Mouse (Mus musculus): Measurements from ENCODE around the gene Nfatc3. TPM values are rescaled to one million over a fixed set of nuclear protein-coding genes. Genes with fewer than 3 reads are reported as not detected.

Nfatc3 gene
- total RNA-seq, 2 experiments from 2014 or later, result 20.1 to 20.7 TPM

DNA sequence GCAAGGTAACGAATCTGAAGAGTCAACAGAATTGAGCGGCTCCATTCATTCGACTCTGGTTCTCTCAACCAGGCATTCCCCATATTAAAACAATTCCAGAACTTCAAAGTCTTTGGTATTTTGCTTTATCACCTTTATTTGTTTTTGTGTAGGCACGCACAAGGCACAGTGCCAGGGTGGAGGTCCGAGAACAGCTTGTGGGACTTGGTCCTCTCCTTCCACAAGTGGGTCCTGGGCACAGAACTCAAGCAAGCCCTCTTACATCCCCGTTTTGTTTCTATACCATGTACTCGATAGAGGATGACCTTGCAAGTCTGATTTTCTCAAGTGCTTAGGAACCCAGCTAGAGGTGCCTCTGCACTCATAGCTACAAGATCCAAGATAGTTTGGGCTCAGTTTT lies 80.0 kb downstream of the Nfatc3 start:
- intact Hi-C loops (cut with DNase I), result no loop called here
- no peak for DNase-seq

DNA sequence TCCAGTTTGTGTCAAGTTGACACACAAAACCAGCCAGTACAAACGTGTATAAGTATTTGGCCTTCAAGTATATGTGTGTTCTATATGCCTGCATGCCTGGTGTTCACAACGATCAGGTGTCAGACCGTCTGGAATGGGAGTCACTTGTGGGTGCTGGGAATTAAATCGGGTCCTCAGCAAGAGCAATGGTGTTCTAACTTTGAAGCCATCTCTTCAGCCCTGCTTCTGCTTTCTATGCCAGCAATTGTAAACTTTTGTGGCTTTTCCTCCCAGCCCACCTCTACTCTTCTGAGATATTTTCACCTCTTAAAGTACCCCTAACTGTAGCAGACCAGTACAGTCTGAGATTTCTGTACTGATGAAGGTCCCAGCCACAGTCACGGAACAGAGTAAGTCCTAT lies 81.6 kb downstream of the Nfatc3 start:
- no peak for DNase-seq

DNA sequence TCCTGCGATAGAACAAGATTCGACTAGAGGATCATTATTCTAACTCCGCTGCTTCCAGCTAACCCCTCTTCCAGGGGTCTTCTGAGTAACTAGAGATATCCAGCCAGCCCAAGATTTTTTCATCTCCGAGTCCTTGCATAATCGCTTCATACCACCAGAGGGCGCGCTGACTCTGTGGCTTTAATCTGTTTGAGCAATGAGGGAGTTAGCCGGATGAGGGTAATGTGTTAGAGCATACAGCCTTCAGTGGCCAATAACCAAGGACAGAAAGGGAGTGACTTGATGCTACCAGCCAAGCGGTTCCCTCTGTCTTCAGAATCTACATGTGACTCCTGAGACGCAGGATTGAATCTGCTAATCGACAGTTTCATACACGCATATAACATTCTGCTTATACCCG lies 82.1 kb downstream of the Nfatc3 start:
- peak; percentile 85 to 88 for DNase-seq
- intact Hi-C loops (cut with DNase I), result loop anchor here (1.0 to 5.0 kb wide), 5 partner anchors 24 to 272 kb away; partner anchors contain the start of genes Prmt7 and Slc7a6os

More for the DNA sequence above, 81.6 kb downstream of the Nfatc3 start:
- intact Hi-C loops (cut with DNase I), result loop anchor here (1.0 to 5.0 kb wide), 5 partner anchors 25 to 272 kb away; partner anchors contain the start of genes Prmt7 and Slc7a6os

DNA sequence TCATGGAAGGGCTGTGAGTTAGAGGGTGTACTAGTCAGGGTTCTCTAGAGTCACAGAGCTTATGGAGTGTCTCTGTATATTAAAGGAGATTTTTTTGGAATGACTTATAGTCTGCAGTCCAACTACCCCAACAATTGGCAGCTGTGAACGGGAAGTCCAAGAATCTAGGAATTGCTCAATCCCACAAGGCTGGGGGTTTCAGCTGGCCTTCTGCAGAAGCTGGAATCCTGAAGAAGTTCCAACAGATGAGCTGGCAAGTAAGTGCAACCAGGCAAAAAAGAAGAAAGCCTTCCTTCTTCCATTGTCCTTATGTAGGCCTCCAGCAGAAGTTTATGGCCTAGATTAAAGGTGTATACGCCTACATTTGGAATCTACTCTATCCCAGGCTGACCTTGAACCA lies 86.7 kb downstream of the Nfatc3 start:
- DNase-seq, result no peak
- intact Hi-C loops (cut with DNase I), result no loop called here

DNA sequence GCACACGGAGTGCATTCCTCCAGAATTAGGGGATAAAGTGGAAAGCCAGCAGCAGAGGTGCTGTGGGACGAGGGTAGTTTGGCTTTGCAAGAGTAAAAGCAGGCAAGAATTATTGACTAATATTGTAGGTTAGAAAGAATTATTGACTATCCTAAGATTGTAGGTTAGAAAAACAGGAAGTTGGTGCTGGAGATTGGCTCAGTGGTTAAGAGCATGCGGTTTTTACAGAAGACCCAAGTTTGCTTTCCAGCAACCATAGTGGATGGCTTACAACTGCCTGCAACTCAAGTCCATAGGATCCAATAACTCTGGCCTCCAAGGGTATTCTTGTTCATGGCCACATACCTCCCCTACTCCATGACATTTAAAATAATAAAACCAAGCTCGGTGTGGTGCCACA lies 87.4 kb downstream of the Nfatc3 start:
- no peak for DNase-seq
- intact Hi-C loops (cut with DNase I), result no loop called here

DNA sequence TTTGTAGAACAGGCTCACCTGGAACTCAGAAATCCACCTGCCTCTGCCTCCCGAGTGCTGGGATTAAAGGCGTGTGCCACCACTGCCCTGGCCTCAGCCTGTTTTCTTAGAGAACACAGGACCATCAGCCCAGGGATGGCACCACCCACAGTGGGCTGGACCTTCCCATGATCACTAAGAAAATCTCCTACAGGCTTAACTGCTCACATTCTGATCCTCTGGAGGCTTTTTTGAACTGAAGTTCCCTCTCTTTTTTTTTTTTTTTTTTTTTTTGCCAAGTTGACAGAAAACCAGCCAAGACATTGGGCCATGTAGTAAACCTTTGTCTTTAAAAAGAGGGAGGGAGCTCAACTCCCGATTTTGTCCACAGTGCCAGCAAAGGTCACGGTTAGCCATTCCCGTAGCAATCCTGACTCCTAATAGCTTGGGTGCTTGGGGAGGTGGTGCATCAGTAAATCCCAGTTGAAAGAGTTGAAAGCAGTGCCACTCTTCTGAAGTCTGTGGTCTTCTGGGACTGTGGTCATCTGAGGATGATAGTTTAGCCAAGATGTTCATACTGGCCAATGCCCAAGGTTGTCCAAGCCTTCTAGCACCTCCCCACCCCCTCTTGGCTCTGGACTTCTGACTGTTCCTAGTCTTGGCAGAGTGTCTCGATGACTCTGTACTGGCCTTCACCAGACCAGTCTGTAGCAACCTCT lies 89.4 kb downstream of the Nfatc3 start:
- no peak for DNase-seq
- intact Hi-C loops (cut with DNase I), result no loop called here

DNA sequence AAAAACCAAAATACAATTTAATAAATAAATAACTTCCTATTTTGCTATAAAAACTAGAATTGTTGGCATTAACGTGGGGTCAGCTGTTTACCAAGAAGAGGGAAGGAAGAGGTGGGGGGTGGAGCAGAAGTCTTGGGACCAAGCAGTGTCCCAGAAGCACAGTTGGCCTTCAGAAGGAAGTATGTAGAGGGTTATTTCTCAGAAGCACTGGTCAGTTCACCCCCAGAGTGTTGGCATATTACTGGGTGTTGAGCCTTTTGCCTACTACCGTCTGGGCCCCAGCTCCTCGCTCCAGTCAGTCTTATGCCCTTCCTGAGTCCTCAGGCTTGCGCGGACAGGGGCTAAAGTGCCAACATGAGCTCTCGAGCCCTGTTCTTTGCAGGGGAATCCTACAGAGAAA lies 90.4 kb downstream of the Nfatc3 start:
- intact Hi-C loops (cut with DNase I), result no loop called here
- DNase-seq, result no peak

DNA sequence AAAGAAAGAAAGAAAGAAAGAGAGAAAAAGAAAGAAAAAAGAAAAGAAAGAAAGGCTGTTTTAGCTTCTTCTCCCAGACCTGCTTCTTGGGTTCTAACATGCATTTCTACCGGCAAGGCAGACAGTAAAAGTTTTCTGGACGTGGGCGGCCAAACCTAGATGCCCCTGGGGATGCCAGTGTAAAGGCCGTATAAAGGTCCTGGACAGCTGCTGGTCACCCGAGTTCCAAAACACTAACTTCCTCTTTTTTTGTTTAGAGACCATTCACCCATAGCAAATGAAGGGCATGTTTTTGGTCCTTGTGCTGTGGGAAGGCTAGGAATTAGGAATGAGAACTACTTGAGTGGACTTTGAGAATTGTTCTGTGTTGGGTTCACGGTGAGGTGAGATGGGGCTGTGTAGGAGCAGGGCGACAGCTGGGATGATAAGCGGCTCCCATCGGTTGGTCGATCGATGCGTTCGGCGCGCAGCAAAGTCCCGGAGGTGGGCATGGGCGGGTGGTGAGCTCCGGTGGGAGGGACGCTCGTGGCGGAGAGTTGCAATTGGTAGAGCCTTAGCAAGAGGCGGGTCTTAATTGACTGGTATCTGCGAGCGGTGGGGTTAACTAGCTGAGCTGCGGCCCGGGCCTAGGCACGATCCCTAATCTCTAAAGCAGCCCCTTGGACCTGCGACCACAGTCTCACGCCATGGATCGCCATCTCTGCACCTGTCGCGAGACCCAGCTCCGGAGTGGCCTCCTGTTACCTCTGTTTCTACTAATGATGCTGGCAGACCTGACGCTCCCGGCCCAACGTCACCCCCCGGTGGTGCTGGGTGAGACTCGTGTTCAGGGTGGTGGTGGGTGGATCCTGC lies 91.4 kb downstream of the Nfatc3 start, which contains the start of gene Pla2g15:
Pla2g15 (plus strand) TSS at position 599 of the 852 bp plus-strand sequence.
- intact Hi-C loops (cut with DNase I), result loop anchor here (5.0 kb wide), 1 partner anchor 257 kb away; no protein-coding TSS in a partner anchor
- DNase-seq, result peak; percentile 88 to 89

DNA sequence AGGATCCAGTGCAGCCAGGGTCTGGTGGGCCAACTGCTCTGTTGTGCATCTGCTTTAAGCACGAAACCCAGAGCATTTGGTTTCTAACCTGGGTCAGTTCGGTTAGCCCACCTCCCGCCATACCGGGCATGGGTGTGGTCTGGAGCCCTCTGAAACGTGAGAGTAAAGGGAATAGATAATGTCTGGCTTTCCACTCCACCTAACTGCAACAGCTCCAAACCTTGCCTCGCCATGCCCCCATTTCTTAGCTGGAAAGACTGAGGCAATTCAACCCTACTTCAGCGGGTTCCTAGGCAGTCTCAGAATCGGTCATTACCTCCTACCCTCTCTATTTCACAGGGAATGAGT lies 92.0 kb downstream of the Nfatc3 start:
- no peak for DNase-seq
- intact Hi-C loops (cut with DNase I), result loop anchor here (5.0 kb wide), 1 partner anchor 257 kb away; no protein-coding TSS in a partner anchor

DNA sequence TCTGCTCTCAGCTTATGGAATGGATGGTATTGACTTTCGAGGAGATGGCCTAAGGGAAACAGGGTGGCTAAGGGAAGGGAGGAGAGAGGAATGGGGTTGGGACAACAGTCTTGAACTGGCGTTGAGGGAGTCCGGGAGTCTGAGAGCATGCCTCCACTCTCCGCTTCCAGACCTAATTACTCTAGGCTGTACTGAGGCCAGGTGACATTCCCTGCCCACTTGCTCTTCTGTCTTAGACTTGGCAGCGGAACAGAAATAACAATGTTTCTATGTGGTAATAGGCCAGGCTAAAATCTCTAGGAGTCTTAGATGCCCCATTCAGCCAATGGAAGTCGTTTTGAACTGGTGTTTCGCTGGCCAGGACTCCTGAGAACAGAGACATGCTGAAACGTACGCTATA lies 92.4 kb downstream of the Nfatc3 start:
- intact Hi-C loops (cut with DNase I), result loop anchor here (5.0 kb wide), 1 partner anchor 256 kb away; no protein-coding TSS in a partner anchor
- DNase-seq, result no peak

DNA sequence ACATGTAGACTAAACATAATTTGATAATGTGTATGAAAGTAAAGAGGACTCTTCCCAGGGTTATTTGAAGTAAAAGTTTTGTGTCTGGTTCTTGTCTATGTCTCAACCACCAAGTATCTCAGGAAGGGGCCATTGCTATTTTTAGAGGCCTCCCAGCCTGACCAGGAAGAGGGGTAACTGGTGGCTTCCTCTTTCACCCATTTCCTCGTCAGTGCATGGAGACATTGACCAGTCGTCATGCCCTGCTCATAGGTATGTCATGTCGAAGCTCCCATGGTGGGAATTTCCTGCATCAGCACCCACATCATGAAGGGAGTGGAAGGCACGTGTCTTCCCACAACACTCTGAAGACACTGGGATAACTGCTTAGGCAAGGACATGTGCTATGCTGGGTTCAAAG lies 94.2 kb downstream of the Nfatc3 start:
- DNase-seq, result no peak
- intact Hi-C loops (cut with DNase I), result loop anchor here (5.0 kb wide), 1 partner anchor 254 kb away; no protein-coding TSS in a partner anchor

DNA sequence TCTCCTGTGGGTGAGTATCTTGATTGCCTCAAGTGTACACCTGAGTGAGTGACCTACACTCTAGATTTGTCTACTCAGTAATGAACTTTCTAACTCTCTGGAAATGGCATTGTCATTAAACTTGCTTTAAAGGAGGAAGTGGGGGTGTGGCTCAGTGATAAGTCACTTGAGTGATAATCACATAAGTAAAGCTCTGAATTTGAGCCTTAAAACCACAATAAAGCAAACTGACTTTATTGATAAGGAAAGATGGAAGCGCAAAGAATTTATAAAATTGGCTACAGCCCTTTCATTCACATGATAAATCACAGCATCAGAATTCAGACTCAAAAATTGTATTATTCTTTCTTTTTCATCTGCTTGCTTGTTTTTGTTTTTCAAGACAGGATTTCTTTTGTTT lies 98.8 kb downstream of the Nfatc3 start:
- no peak for DNase-seq
- intact Hi-C loops (cut with DNase I), result no loop called here

DNA sequence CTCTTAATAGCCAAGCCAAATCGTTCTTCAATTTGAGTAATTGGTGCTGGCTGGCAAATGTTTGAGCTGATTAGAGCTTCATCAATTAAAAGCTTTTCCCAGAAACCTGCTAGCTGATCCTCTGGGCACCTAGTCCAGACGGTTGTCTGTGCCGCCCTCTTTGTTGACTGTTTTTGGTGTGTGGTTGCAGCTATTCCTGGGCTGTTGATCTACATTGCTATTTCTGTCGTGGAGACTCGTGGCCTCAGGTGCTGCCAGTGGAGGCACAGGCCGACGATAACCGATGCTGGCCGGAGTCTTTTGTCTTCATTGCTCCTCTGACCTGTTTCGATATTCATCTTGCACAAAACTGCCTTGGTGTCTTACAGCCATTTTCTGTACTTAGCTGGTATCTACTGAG lies 99.7 kb downstream of the Nfatc3 start:
- intact Hi-C loops (cut with DNase I), result no loop called here

DNA sequence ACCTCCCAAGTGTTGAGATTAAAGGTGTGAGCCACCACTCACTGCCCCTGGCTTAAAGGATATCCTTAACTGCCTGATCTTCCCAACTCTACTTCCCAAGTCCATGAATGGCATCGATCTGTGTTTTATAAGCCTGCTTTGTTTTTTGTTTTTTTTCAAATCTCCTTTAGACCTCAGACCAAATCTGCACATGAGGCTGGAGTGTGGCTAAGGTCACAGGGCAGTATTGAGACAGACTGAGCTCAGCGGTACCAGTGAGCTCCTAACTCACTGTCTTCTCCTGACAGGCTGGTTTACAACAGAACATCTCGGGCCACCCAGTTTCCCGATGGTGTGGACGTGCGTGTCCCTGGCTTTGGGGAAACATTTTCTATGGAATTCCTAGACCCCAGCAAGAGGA lies 101.2 kb downstream of the Nfatc3 start:
- no peak for DNase-seq
- intact Hi-C loops (cut with DNase I), result no loop called here

More for the DNA sequence above, 99.7 kb downstream of the Nfatc3 start:
- no peak for DNase-seq

DNA sequence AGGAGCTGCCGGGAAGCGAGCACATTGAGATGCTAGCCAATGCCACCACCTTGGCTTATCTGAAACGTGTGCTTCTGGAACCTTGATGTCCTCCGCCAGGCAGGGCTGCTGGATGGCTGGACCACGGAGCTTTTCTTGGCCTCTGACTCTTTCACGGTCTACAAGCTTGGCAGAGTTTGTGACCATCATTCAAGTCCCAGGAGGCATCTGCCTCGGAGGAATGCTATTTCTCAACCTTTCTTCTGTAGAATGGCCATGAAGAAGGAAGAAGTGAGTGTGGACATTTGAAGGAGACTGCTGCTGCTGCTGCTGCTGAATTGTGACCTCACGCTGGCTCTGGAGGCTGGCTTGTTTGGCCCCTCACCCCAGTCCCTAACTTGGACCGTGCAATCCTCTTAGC lies 104.6 kb downstream of the Nfatc3 start:
- intact Hi-C loops (cut with DNase I), result no loop called here
- DNase-seq, result no peak

DNA sequence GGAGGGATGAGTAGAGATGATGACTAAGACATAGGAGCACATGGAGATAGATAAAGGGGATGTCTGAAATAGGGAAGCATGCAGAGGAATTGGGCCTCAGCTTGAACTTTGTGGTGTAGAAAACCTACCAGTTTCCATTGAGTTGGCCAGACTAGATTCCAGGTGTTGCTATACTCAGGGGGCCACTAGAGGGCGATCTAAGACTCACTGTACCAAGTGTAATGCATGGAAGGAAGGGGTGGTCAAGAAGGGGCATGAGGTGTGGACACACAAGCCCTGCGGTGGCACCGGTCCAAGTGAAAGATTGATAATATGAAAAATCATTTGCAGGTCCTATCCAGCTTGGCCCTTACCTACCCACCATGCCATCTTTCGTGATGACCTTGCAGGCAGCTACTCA lies 106.8 kb downstream of the Nfatc3 start:
- intact Hi-C loops (cut with DNase I), result loop anchor here (1.0 to 2.0 kb wide), 3 partner anchors 25 to 61 kb away; no protein-coding TSS in a partner anchor
- DNase-seq, result peak; percentile 70 to 82

DNA sequence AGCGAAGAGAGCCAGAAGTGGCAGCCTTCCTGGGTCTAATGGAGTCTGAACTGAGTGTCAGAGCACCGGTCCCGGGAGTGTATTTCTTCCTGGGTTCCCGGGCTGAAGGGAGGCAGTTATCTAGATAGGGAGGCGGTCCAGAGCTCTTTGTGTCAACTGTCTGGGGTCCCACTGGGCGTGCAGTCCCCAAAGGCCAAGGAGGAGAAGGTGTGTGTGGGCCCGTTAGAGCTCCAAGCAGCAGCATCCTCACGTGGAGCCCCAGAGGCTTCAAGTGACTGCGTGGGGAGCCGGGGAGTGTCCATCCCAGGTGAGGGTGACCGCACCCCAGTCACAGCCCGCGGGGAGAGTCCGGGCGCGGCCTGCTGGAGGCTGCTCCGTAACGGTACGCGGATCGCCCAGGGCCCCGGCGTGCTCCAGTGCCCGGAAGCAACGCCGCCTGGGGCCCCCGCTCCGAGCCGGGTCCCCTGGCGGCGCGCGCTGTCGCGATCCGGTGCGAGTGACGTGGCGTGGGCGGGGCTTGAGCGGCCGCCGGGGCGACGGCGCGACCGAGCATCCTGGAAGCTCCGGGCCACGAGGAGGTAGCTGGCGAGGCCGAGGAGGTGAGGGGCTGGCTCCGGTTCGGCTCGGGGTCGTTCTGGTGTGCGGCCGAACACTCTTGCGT lies 109.8 kb downstream of the Nfatc3 start, which contains the start of gene Slc7a6:
Slc7a6 (plus strand) TSS at position 502 of the 661 bp plus-strand sequence.
- DNase-seq, result peak; percentile 88 to 92
- intact Hi-C loops (cut with DNase I), result loop anchor here (2.0 kb wide), 1 partner anchor 42 kb away; the partner anchor contains the start of genes Prmt7 and Slc7a6os

DNA sequence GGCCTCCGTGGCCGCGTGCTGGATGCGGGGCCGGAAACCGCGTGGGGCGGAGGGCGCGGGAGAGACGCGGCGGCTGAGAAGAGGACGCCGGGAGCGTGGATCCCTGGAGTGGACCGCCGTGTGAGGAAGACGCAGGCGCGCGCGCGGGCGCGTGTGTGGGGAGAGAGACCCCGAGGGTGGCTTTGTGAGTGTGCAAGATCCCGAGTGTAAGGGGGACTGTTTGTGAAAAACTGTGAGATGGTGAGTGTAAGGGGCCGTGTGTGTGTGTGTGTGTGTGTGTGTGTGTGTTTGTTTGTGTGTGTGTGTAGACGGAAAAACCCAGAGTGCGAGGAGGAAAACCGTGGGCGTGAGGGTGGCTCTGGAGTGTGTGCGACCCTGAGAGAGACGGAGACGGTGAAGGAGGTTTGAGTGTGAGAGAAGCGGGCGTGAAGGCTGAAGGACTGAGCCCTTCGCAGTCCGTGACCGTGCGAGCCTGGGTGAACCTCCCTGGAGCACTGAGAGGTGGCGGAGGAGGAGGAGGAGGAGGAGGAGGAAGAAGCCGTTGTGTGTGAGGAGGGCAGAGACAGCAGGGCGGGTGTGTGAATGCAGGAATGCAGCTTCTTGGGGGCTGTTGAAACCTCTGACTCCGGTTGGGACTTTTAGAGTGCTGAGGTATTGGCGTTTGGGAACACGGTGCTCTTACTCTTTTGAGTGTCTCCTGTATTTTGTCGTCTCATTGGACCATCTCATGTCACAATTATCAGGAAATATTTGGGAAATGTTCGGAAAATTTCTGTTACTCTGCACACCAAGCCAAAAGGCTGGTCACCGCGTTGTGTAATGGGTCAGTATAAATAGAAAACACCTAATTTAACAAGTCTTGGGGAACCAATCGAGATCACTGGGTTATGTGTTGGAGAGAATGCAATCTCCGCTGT lies 110.6 kb downstream of the Nfatc3 start:
- DNase-seq, result peak in 1 of 2 experiments; percentile 42
- intact Hi-C loops (cut with DNase I), result loop anchor here (2.0 kb wide), 1 partner anchor 42 kb away; the partner anchor contains the start of genes Prmt7 and Slc7a6os

DNA sequence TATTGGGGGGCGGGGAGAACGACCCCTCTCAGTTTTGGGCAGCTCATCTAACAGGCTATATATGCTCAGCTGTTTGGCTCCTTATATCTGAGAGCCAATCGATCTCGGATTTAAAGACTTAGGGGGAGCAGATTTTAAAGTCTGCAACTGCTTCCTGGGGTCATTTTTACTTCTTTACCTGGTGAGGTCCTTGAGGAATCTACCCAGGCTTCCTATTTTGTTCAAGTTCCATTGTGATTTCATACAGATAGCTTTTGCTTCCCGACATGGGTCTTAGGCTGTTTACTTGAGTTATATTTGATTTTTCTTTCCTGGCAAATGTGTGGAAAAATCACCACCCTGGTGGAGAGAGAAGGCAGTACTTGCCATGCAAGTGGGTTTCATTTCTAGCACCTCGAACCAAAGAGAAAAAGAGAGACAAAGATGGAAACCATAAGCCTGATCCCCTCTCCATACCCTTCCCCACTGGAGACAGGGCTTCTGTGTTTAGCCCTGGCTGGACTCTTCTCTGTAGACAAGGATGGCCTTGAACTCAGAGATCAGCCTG lies 111.4 kb downstream of the Nfatc3 start:
- intact Hi-C loops (cut with DNase I), result loop anchor here (2.0 kb wide), 1 partner anchor 41 kb away; the partner anchor contains the start of genes Prmt7 and Slc7a6os
- DNase-seq, result no peak

Data from heart, postnatal 36 days (tissue).